Mouse (Mus musculus) heart, embryonic 14.5 days (tissue): ENCODE measurements around the gene Dhrs7b. TPM values are rescaled to one million over a fixed set of nuclear protein-coding genes. Genes with fewer than 3 reads are reported as not detected.
"Not testable (repeated sequence)": the region's sequence is repeated elsewhere in the genome, so short reads cannot be mapped to it uniquely, and the experiment has no call there.

Source experiments
- ATAC-seq: fragments of 200-750 bp; cut with Nextera tagmentation; 2 replicates; pipeline ENCODE4 v1.8.0; 2017; ENCODE audit warnings: low read depth, moderate TSS enrichment; ENCODE audit not compliant: insufficient number of reproducible peaks, insufficient read depth, low FRiP score
- H3K27ac ChIP-seq, 2 experiments: fragments of 200-500 bp in 1 of 2; fragments of 300-500 bp in 1 of 2; sonication (generic) in 1 of 2; replicated peaks in 1 of 2; 2 replicates each; pipeline ENCODE4 v1.5.1; 2012 to 2014; ENCODE audit warnings: low read depth in 2 of 2, low read length in 2 of 2, control low read depth in 1 of 2, mild to moderate bottlenecking in 1 of 2, mixed read lengths in 1 of 2; ENCODE audit not compliant: control insufficient read depth in 1 of 2, insufficient read depth in 1 of 2
- H3K27me3 ChIP-seq: fragments of 300-500 bp; sonication (generic); 2 replicates; pipeline ENCODE4 v1.6.1; 2014; ENCODE audit warnings: mild to moderate bottlenecking, low read length, control low read depth; ENCODE audit not compliant: control insufficient read depth, insufficient read depth
- H3K36me3 ChIP-seq: fragments of 300-500 bp; sonication (generic); 2 replicates; pipeline ENCODE4 v1.6.1; 2014; ENCODE audit warnings: mild to moderate bottlenecking, control low read depth, low read length, mixed read lengths; ENCODE audit not compliant: control insufficient read depth, insufficient read depth
- H3K4me1 ChIP-seq, 2 experiments: fragments of 200-500 bp in 1 of 2; fragments of 300-500 bp in 1 of 2; sonication (generic) in 1 of 2; 2 replicates each; pipeline ENCODE4 v1.6.1; 2012 to 2014; ENCODE audit warnings: low read length in 2 of 2, control low read depth in 1 of 2, mixed read lengths in 1 of 2; ENCODE audit not compliant: control insufficient read depth in 2 of 2, insufficient read depth in 2 of 2
- H3K4me2 ChIP-seq: fragments of 300-500 bp; sonication (generic); 2 replicates; pipeline ENCODE4 v1.6.1; 2014; ENCODE audit warnings: mild to moderate bottlenecking, low read length
- H3K4me3 ChIP-seq, 2 experiments: fragments of 200-500 bp in 1 of 2; fragments of 300-500 bp in 1 of 2; sonication (generic) in 1 of 2; 2 replicates each; pipeline ENCODE4 v1.5.1; 2012 to 2014; ENCODE audit warnings: low read length in 2 of 2, mild to moderate bottlenecking in 2 of 2, control low read depth in 1 of 2, low read depth in 1 of 2, moderate library complexity in 1 of 2; ENCODE audit not compliant: control insufficient read depth in 1 of 2, insufficient read depth in 1 of 2
- H3K9ac ChIP-seq: fragments of 300-500 bp; sonication (generic); 2 replicates; pipeline ENCODE4 v1.6.1; 2014; ENCODE audit warnings: mild to moderate bottlenecking, low read length
- H3K9me3 ChIP-seq: fragments of 300-500 bp; sonication (generic); 2 replicates; pipeline ENCODE4 v1.6.1; 2016; ENCODE audit warnings: low read length, control low read depth; ENCODE audit not compliant: control insufficient read depth
- WGBS: fragments of 180-500 bp; shearing (Covaris S2); extraction: QIAGEN DNeasy Blood & Tissue Kit; methylation state at CpG from one replicate; pipeline ENCODE4 v1.1.7; 2014; 5-methylcytosine and 5-hydroxymethylcytosine counted together
- polyA plus RNA-seq: library from polyadenylated mRNA; unstranded; fragments of >200 nt; fragmentation: Nextera tagmentation; extraction: Ambion mirVana; gene quantifications from 2 replicates; pipeline ENCODE4 v1.2.1, GENCODE M21; 2014

The Dhrs7b gene
- polyA plus RNA-seq, 1 experiment from 2014 or later, result 30.2 TPM

- 87% methylated on average over 3 of the region's 3 CpGs for WGBS
- Histone ChIP-seq H3K4me2 (no peak overlapping the region), H3K27me3 (no peaks in the 10 kb centered on the region), H3K36me3 (peaks cover 50% of the 10 kb centered on the region), H3K27ac (no peak overlapping the region), H3K4me1 (peaks cover 27 to 68% of the 10 kb centered on the region in 2 experiments), H3K4me3 (no peak overlapping the region), H3K9me3 (no peaks in the 10 kb centered on the region), H3K9ac (no peak overlapping the region)
- ATAC-seq, result no peak
Observed at GRCm38 (mm10) chr11:60867456-60867855, 37.0 kb downstream of the Dhrs7b start.

- H3K4me1 ChIP-seq, result peaks cover 26 to 70% of the 10 kb centered on the region in 2 experiments
- peaks cover 50% of the 10 kb centered on the region for H3K36me3 ChIP-seq
- no peaks in the 10 kb centered on the region for H3K9me3 ChIP-seq
- H3K9ac ChIP-seq, result no peak overlapping the region
- no peak overlapping the region for H3K4me3 ChIP-seq
- ATAC-seq, result no peak
- no peak overlapping the region for H3K27ac ChIP-seq
- H3K27me3 ChIP-seq, result no peaks in the 10 kb centered on the region
- H3K4me2 ChIP-seq, result no peak overlapping the region
- 73% methylated on average over 8 of the region's 8 CpGs for WGBS
Observed at GRCm38 (mm10) chr11:60867904-60868303, 37.5 kb downstream of the Dhrs7b start.

DNA sequence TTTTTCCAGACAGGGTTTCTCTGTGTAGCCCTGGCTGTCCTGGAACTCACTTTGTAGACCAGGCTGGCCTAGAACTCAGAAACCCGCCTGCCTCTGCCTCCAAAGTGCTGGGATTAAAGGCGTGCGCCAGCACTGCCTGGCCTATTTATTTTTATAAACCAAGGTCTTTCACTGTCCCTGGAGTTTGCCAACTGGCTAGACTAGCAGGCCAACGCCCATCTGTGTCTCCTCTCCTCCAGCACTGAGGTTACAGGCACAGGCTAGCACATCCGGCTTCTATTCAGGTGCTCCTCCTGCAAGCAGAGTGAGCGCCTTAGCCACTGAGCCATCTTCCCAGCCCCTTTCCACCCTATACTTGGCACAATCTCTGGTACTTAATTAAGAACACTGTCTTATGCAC is 39.0 kb downstream of the Dhrs7b start:
- H3K36me3 ChIP-seq, result peaks cover 42% of the 10 kb centered on the region
- H3K4me2 ChIP-seq, H3K4me3 ChIP-seq, H3K9me3 ChIP-seq, H3K9ac ChIP-seq, ATAC-seq, H3K27me3 ChIP-seq, H3K27ac ChIP-seq: not testable (repeated sequence)
- WGBS, result 89% methylated on average over 6 of the region's 6 CpGs
- H3K4me1 ChIP-seq, result peaks cover 25 to 68% of the 10 kb centered on the region in 2 experiments

- H3K9me3 ChIP-seq, result no peaks in the 10 kb centered on the region
- H3K4me3 ChIP-seq, result no peak overlapping the region
- no peak for ATAC-seq
- no peak overlapping the region for H3K9ac ChIP-seq
- H3K27ac ChIP-seq, result peak overlapping the region in 1 of 2 experiments; percentile 2; a peak in 1 of 4 replicates
- peaks cover 32 to 81% of the 10 kb centered on the region in 2 experiments for H3K4me1 ChIP-seq
- peak overlapping the region; percentile 17; the same call in 1 of the 2 replicates for H3K4me2 ChIP-seq
- H3K36me3 ChIP-seq, result peaks cover 39% of the 10 kb centered on the region
- no peaks in the 10 kb centered on the region for H3K27me3 ChIP-seq
- 29% methylated on average over 4 of the region's 4 CpGs for WGBS
Observed at GRCm38 (mm10) chr11:60871409-60871808, 41.0 kb downstream of the Dhrs7b start.

DNA sequence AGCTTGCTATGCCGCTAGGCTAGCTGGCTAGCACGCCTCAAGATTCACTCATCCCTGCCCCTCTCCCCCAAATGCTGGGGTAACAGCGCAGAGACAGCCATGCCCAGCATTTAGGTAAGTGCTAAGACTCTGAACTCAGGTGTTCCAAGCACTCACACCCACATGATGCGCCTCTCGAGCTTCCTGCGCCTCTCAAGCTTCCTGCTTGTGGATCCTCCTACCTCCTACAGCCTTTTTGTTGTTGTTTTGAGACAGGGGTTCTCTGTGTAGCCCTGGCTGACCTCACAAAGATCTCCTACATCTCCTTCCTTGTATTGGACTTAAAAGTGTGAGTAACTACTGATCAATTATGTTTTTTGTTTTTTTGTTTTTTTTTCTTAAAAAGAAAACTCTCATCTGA is 42.7 kb downstream of the Dhrs7b start:
- 0 out of 4 replicates have a peak overlapping the region, but pooled peaks of 1 of the 2 experiments have one; percentile 19 for H3K27ac ChIP-seq
- H3K27me3 ChIP-seq, result no peaks in the 10 kb centered on the region
- no peaks in the 10 kb centered on the region for H3K9me3 ChIP-seq
- H3K4me3 ChIP-seq, result no peak overlapping the region
- no peak for ATAC-seq
- peak overlapping the region; percentile 25; the same call in 1 of the 2 replicates for H3K9ac ChIP-seq
- peaks cover 33 to 77% of the 10 kb centered on the region in 2 experiments for H3K4me1 ChIP-seq
- 77% methylated on average over 6 of the region's 6 CpGs for WGBS
- H3K4me2 ChIP-seq, result no peak overlapping the region
- H3K36me3 ChIP-seq, result peaks cover 32% of the 10 kb centered on the region

GRCm38 (mm10) chr11:60878056-60878612 is 47.7 kb downstream of the Dhrs7b start:
- Histone ChIP-seq H3K27ac (peak overlapping the region; percentile 81 to 97), H3K27me3 (no peaks in the 10 kb centered on the region), H3K9me3 (no peaks in the 10 kb centered on the region), H3K4me3 (peak overlapping the region; percentile 87 to 99), H3K9ac (peak overlapping the region; percentile 95), H3K4me2 (peak overlapping the region; percentile 77), H3K36me3 (peaks cover 16% of the 10 kb centered on the region), H3K4me1 (peaks cover 23 to 52% of the 10 kb centered on the region in 2 experiments)
- peak; percentile 42 for ATAC-seq
- WGBS, result 0% methylated on average over 36 of the region's 52 CpGs

- H3K4me1 ChIP-seq, result peaks cover 23 to 47% of the 10 kb centered on the region in 2 experiments
- under 1% methylated on average over 62 of the region's 62 CpGs for WGBS
Observed at GRCm38 (mm10) chr11:60878675-60879294, 48.4 kb downstream of the Dhrs7b start, which contains the start of gene Tmem11. Gene Tmem11, minus strand, starts transcription at chr11:60879272.

More at GRCm38 (mm10) chr11:60878675-60879294, 48.4 kb downstream of the Dhrs7b start, which contains the start of gene Tmem11:
- Histone ChIP-seq H3K36me3 (peaks cover 16% of the 10 kb centered on the region), H3K9ac (peak within 1 kb of the TSS; percentile 95), H3K27me3 (no peaks in the 10 kb centered on the region), H3K27ac (peak within 1 kb of the TSS; percentile 97 to 99), H3K4me3 (peak within 1 kb of the TSS; percentile 87 to 99), H3K9me3 (no peaks in the 10 kb centered on the region), H3K4me2 (peak within 1 kb of the TSS; percentile 77)
- ATAC-seq, result peak; percentile 97
